ENCODE assay signal across 11 mouse cellular contexts in genomic region chr8:106061686-106062085, GRCm38 (mm10). TPM values are rescaled to one million over a fixed set of nuclear protein-coding genes. Genes with fewer than 3 reads are reported as not detected.
DNase-seq lines count a peak whose midpoint lies in the region; ATAC-seq and TF ChIP-seq lines count a peak whose summit lies in the region.
"Had no signal": no experiment of that assay in that cellular context is flagged by ENCODE, and none has a peak within 500 bp of the region (broad histone marks: within the 10 kb centered on the region; RNA-seq: fewer than 3 reads in every experiment).

No protein-coding gene starts in this region.

- DNase-seq in hindbrain, embryonic 10.5 days (ENCODE audit: low spot score): no peak
- DNase-seq in hindbrain, embryonic 11.5 days (ENCODE audit: low spot score): no peak
- DNase-seq in CH12.LX (ENCODE audit: extremely low read depth): no peak
- no peak for DNase-seq in ovary, adult 18-20 months (ENCODE audit: low spot score)
- DNase-seq in testis, postnatal 10 days (ENCODE audit: low spot score): no peak
- no peak for DNase-seq in gastrocnemius, postnatal 10 days
- DNase-seq: embryo, embryonic 11 days had no signal

- no peaks in the 10 kb centered on the region for H3K27me3 ChIP-seq in hindbrain, embryonic 10.5 days (ENCODE audit: insufficient read depth, poor library complexity, severe bottlenecking)
- no peaks in the 10 kb centered on the region for H3K27me3 ChIP-seq in hindbrain, embryonic 11.5 days (ENCODE audit: control insufficient read depth, insufficient read depth, low read length)
- H3K27me3 ChIP-seq in CH12.LX (replicated peaks): no peaks in the 10 kb centered on the region
- H3K27me3 ChIP-seq in embryonic facial prominence, embryonic 15.5 days: no peaks in the 10 kb centered on the region
- no peaks in the 10 kb centered on the region for H3K27me3 ChIP-seq in liver, embryonic 15.5 days

- TF ChIP-seq RAD21 in CH12.LX (IDR thresholded peaks at IDR 0.05; ENCODE audit: low read depth, low read length): no peak

- H3K79me2 ChIP-seq in CH12.LX (replicated peaks; ENCODE audit: control insufficient read depth, extremely low read depth, insufficient read depth, poor library complexity, severe bottlenecking): peaks cover 77% of the 10 kb centered on the region

- H3K4me1 ChIP-seq in hindbrain, embryonic 10.5 days (replicated peaks): peaks cover 26% of the 10 kb centered on the region
- H3K4me1 ChIP-seq in hindbrain, embryonic 11.5 days (replicated peaks; ENCODE audit: control insufficient read depth, insufficient read depth, low read length): no peaks in the 10 kb centered on the region
- peaks cover 15 to 38% of the 10 kb centered on the region in 2 experiments for H3K4me1 ChIP-seq in CH12.LX (ENCODE audit: control insufficient read depth in 1 of 2, insufficient read depth in 2 of 2)
- peaks cover 22% of the 10 kb centered on the region for H3K4me1 ChIP-seq in embryonic facial prominence, embryonic 15.5 days
- peaks cover 48% of the 10 kb centered on the region for H3K4me1 ChIP-seq in liver, embryonic 15.5 days (replicated peaks)

- TF ChIP-seq EP300 in CH12.LX (IDR thresholded peaks at IDR 0.05; ENCODE audit: low read length): no peak

- WGBS in hindbrain, embryonic 10.5 days: 87% methylated on average over 6 of the region's 6 CpGs
- WGBS in hindbrain, embryonic 11.5 days: 91% methylated on average over 6 of the region's 6 CpGs
- 51% methylated on average over 6 of the region's 6 CpGs for WGBS in embryonic facial prominence, embryonic 15.5 days
- 48% methylated on average over 6 of the region's 6 CpGs for WGBS in liver, embryonic 15.5 days (ENCODE audit: insufficient replicate concordance)

- no peak for ATAC-seq in hindbrain, embryonic 11.5 days (ENCODE audit: low FRiP score)
- ATAC-seq in embryonic facial prominence, embryonic 15.5 days (ENCODE audit: insufficient number of reproducible peaks, low FRiP score, low TSS enrichment, low read depth): no peak
- no peak for ATAC-seq in liver, embryonic 15.5 days (ENCODE audit: insufficient read depth)

- in situ Hi-C loops in CH12.LX (cut with MboI; ENCODE audit: low pct_ligation_motif_present, low pct_unique_long_range_greater_than_20kb, low sequenced_read_pairs): no loop called here

- no peak for TF ChIP-seq POLR2A in CH12.LX (IDR thresholded peaks at IDR 0.05; ENCODE audit: low read depth, low read length)

- no peak overlapping the region for H3K4me2 ChIP-seq in hindbrain, embryonic 11.5 days (replicated peaks; ENCODE audit: low read depth, low read length)
- peak overlapping the region; percentile 67 for H3K4me2 ChIP-seq in CH12.LX (ENCODE audit: insufficient read depth, low read depth, poor library complexity, severe bottlenecking)
- peak overlapping the region; percentile 71; the same call in 1 of the 2 replicates for H3K4me2 ChIP-seq in embryonic facial prominence, embryonic 15.5 days (replicated peaks)
- peak overlapping the region; percentile 76 for H3K4me2 ChIP-seq in liver, embryonic 15.5 days

- H3K9me3 ChIP-seq in hindbrain, embryonic 10.5 days: no peaks in the 10 kb centered on the region
- no peaks in the 10 kb centered on the region for H3K9me3 ChIP-seq in hindbrain, embryonic 11.5 days (ENCODE audit: control insufficient read depth, low read length)
- no peaks in the 10 kb centered on the region for H3K9me3 ChIP-seq in CH12.LX (replicated peaks; ENCODE audit: low read length)
- H3K9me3 ChIP-seq in embryonic facial prominence, embryonic 15.5 days (replicated peaks): no peaks in the 10 kb centered on the region
- no peaks in the 10 kb centered on the region for H3K9me3 ChIP-seq in liver, embryonic 15.5 days (replicated peaks)

- dilution Hi-C loops in CH12.LX (cut with MboI; ENCODE audit: extremely low pct_ligation_motif_present, extremely low pct_unique_long_range_greater_than_20kb, low sequenced_read_pairs): no loop called here

- H3K4me3 ChIP-seq in hindbrain, embryonic 10.5 days: peak overlapping the region; percentile 88; the same call in 1 of the 2 replicates
- H3K4me3 ChIP-seq in hindbrain, embryonic 11.5 days (ENCODE audit: low read depth, low read length): no peak overlapping the region
- H3K4me3 ChIP-seq in CH12.LX (replicated peaks in 1 of 3; ENCODE audit: low read depth in 2 of 3, low read length in 2 of 3, poor library complexity in 1 of 3): peak overlapping the region; percentile 59 to 89 (median 84)
- peak overlapping the region; percentile 88 for H3K4me3 ChIP-seq in embryonic facial prominence, embryonic 15.5 days (replicated peaks)
- peak overlapping the region; percentile 89 for H3K4me3 ChIP-seq in liver, embryonic 15.5 days (replicated peaks)

- H3K36me3 ChIP-seq in hindbrain, embryonic 10.5 days: no peaks in the 10 kb centered on the region
- no peaks in the 10 kb centered on the region for H3K36me3 ChIP-seq in hindbrain, embryonic 11.5 days (ENCODE audit: control insufficient read depth, insufficient read depth, low read length)
- H3K36me3 ChIP-seq in CH12.LX (replicated peaks in 1 of 2; ENCODE audit: control insufficient read depth in 1 of 2, insufficient read depth in 1 of 2, low read length in 1 of 2): peaks cover 0 to 15% of the 10 kb centered on the region in 2 experiments
- H3K36me3 ChIP-seq in embryonic facial prominence, embryonic 15.5 days: no peaks in the 10 kb centered on the region
- no peaks in the 10 kb centered on the region for H3K36me3 ChIP-seq in liver, embryonic 15.5 days (replicated peaks)

- TF ChIP-seq CTCF in CH12.LX (conservative IDR thresholded peaks at IDR 0.05 in 1 of 2, IDR thresholded peaks at IDR 0.05 in 1 of 2; ENCODE audit: low read depth in 2 of 2, low read length in 2 of 2): no peak

- no peak overlapping the region for H3K27ac ChIP-seq in hindbrain, embryonic 10.5 days
- H3K27ac ChIP-seq in hindbrain, embryonic 11.5 days (ENCODE audit: low read depth, low read length): no peak overlapping the region
- no peak overlapping the region for H3K27ac ChIP-seq in CH12.LX (ENCODE audit: insufficient read depth, low read depth)
- H3K27ac ChIP-seq in embryonic facial prominence, embryonic 15.5 days (replicated peaks): no peak overlapping the region
- H3K27ac ChIP-seq in liver, embryonic 15.5 days (replicated peaks): no peak overlapping the region

- H3K9ac ChIP-seq in hindbrain, embryonic 11.5 days (ENCODE audit: low read depth, low read length): no peak overlapping the region
- peak overlapping the region; percentile 79 for H3K9ac ChIP-seq in CH12.LX (ENCODE audit: insufficient read depth, low read depth)
- H3K9ac ChIP-seq in embryonic facial prominence, embryonic 15.5 days: no peak overlapping the region
- H3K9ac ChIP-seq in liver, embryonic 15.5 days: peak overlapping the region; percentile 22; the same call in 1 of the 2 replicates

TF ChIP-seq in CH12.LX, 34 proteins besides CTCF, POLR2A, EP300 and RAD21:
- TF ChIP-seq SIN3A (IDR thresholded peaks at IDR 0.05; ENCODE audit: low read length): peak; percentile 11; the same call in 1 of the 2 replicates
- no peak for TF ChIP-seq E2F4 (IDR thresholded peaks at IDR 0.05; ENCODE audit: insufficient replicate concordance, low read depth, low read length)
- TF ChIP-seq HCFC1 (IDR thresholded peaks at IDR 0.05; ENCODE audit: low read depth, low read length): no peak

RNA-seq across cellular contexts. Expression of gene Nfatc3, which starts 3.0 kb away (rescaled TPM):
- polyA plus RNA-seq in hindbrain, embryonic 10.5 days (2016; fragmentation: Nextera tagmentation; extraction: Ambion mirVana): 4.2 and 6.2 TPM in 2 replicates
- polyA plus RNA-seq in hindbrain, embryonic 11.5 days (2014; fragmentation: Nextera tagmentation; extraction: Ambion mirVana): 4.2 and 8.1 TPM in 2 replicates
- total RNA-seq in CH12.LX (2012; rRNA removed) (25.5 and 29.0 TPM in 2 replicates), CH12.LX (2014; rRNA removed) (32.9 and 37.8 TPM in 2 replicates)
- 73.5 and 96.3 TPM in 2 replicates for polyA plus RNA-seq in CH12.LX (2012; ENCODE audit: insufficient read length, low read depth)
- 6.9 and 7.5 TPM in 2 replicates for polyA plus RNA-seq in embryonic facial prominence, embryonic 15.5 days (2015; fragmentation: Nextera tagmentation; extraction: Ambion mirVana)
- polyA plus RNA-seq in liver, embryonic 15.5 days (2015; fragmentation: Nextera tagmentation; extraction: Ambion mirVana): 2.6 and 3.0 TPM in 2 replicates
- total RNA-seq in gastrocnemius, postnatal 10 days (2021): 10 to 100 TPM; 25.3 to 30.7 TPM

RNA-seq across cellular contexts. Expression of gene Ddx28, which starts 50.0 kb away (rescaled TPM):
- 22.4 and 24.4 TPM in 2 replicates for polyA plus RNA-seq in hindbrain, embryonic 10.5 days (2016; fragmentation: Nextera tagmentation; extraction: Ambion mirVana)
- polyA plus RNA-seq in hindbrain, embryonic 11.5 days (2014; fragmentation: Nextera tagmentation; extraction: Ambion mirVana): 21.2 and 21.3 TPM in 2 replicates
- 19.8 and 23.3 TPM in 2 replicates for total RNA-seq in CH12.LX (2012; rRNA removed)
- total RNA-seq in CH12.LX (2014; rRNA removed): 21.6 and 21.8 TPM in 2 replicates
- polyA plus RNA-seq in CH12.LX (2012; ENCODE audit: insufficient read length, low read depth): 15.5 and 16.3 TPM in 2 replicates
- polyA plus RNA-seq in embryonic facial prominence, embryonic 15.5 days (2015; fragmentation: Nextera tagmentation; extraction: Ambion mirVana): 17.2 and 17.5 TPM in 2 replicates
- polyA plus RNA-seq in liver, embryonic 15.5 days (2015; fragmentation: Nextera tagmentation; extraction: Ambion mirVana): 9.8 and 10.0 TPM in 2 replicates
- total RNA-seq in gastrocnemius, postnatal 10 days (2021): 1 to 10 TPM; 8.0 to 8.4 TPM

RNA-seq across cellular contexts. Expression of gene Dpep2nb, which starts 55.9 kb away (rescaled TPM):
- not detected in 2 replicates for polyA plus RNA-seq in hindbrain, embryonic 10.5 days (2016; fragmentation: Nextera tagmentation; extraction: Ambion mirVana)
- polyA plus RNA-seq in hindbrain, embryonic 11.5 days (2014; fragmentation: Nextera tagmentation; extraction: Ambion mirVana): 0.15 TPM in 1 of 2 replicates, not detected in the other
- total RNA-seq in CH12.LX (2012; rRNA removed) (not detected in 2 replicates), CH12.LX (2014; rRNA removed) (not detected in 2 replicates)
- not detected in 2 replicates for polyA plus RNA-seq in CH12.LX (2012; ENCODE audit: insufficient read length, low read depth)
- polyA plus RNA-seq in embryonic facial prominence, embryonic 15.5 days (2015; fragmentation: Nextera tagmentation; extraction: Ambion mirVana): 0.16 TPM in 1 of 2 replicates, not detected in the other
- not detected in 2 replicates for polyA plus RNA-seq in liver, embryonic 15.5 days (2015; fragmentation: Nextera tagmentation; extraction: Ambion mirVana)
- total RNA-seq in gastrocnemius, postnatal 10 days (2021): not detected
- total RNA-seq: liver, adult 2 months had no signal
- polyA plus RNA-seq: brain, embryonic 14.5 days; liver, adult 2 months had no signal

Comparison
In these comparisons a context has a peak if more than half of its experiments do, and no peak if none do; other contexts are left out.
1. H3K9ac ChIP-seq: peak in CH12.LX (single experiment) and liver, embryonic 15.5 days (single experiment); none in hindbrain, embryonic 11.5 days (single experiment) and embryonic facial prominence, embryonic 15.5 days (single experiment).